Mouse (Mus musculus): ENCODE data around the gene Thbs3. TPM values are rescaled to one million over a fixed set of nuclear protein-coding genes. Genes with fewer than 3 reads are reported as not detected.
A peak's percentile ranks its signal among the peaks of the same experiment; 100 is the strongest.

The Thbs3 gene
- polyA plus RNA-seq, 1 experiment from 2014 or later = 86.2 TPM

DNA sequence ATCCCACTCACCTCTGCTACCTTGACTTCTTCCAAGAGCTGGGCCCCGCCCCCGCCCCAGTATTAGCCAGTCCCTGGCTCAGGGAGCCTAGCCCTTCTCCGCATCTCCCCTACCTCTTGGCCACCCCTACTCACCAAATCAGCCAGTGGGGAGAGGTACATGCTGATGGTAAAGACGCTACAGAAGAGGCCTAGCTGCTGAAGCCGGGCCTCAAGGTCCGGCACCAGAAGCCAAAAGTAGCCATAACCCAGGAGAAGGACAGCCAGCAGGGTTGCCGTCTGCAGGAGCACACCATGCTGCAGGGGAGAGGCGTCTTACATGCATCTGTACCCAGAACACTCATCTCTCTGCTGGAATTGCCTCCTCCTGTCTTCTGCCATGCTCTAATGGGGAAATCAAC is 53.9 kb downstream of the Thbs3 start:
- Histone ChIP-seq H3K9me3 (no peaks in the 10 kb centered on the region), H3K4me3 (replicated peaks) (no peak overlapping the region), H3K9ac (replicated peaks) (no peak overlapping the region), H3K27me3 (no peaks in the 10 kb centered on the region), H3K27ac (no peak overlapping the region), H3K4me1 (replicated peaks) (peaks cover 40% of the 10 kb centered on the region), H3K4me2 (replicated peaks) (0 out of 2 replicates have a peak overlapping the region, but pooled peaks have one; percentile 11), H3K36me3 (no peaks in the 10 kb centered on the region)
- no peak for ATAC-seq
- 46% methylated on average over 8 of the region's 8 CpGs for WGBS

DNA sequence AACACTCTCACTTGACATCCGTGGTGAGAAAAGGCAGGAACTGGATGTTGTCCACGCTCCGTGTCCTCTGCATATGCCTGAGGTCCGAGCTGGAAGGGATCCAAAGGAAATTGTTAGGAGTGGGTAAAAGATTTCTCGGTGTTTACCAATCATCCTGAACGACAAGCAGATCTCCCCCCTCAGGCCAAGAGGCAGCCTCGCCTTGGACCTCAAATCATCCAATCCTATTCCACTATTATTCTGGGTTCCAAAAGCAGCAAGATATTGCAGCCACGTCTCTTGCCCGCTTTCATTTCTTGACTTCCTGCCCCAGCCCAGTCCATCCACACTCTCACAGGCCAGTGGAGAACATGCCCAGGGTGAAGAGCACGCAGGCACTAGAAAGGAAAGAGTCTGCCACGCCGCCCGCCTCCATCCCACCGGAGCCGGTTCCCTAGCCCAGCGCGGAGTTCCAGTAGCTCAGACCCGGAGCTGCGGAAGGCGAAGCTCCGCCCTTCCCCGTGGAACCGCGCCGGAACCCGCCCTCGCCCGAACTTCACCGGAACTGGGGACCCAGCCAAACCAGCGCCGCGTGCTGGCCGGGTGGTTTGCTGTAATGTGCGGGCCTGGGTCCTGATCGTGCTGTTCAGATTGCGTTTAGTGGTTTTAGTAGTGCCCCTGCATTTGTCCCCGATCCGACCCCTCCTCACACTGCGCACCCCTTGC is 55.2 kb downstream of the Thbs3 start, which contains the start of gene Slc50a1:
TSS of gene Slc50a1 (minus strand) at position 520 of the 705 bp plus-strand sequence.
- Histone ChIP-seq H3K9ac (replicated peaks) (peak within 1 kb of the TSS; percentile 78), H3K27ac (peak within 1 kb of the TSS; percentile 63), H3K9me3 (no peaks in the 10 kb centered on the region), H3K36me3 (no peaks in the 10 kb centered on the region), H3K4me2 (replicated peaks) (peak within 1 kb of the TSS; percentile 74), H3K4me3 (replicated peaks) (peak within 1 kb of the TSS; percentile 52), H3K4me1 (replicated peaks) (peaks cover 40% of the 10 kb centered on the region), H3K27me3 (no peaks in the 10 kb centered on the region)
- peak; percentile 62 for ATAC-seq
- WGBS = 4% methylated on average over 39 of the region's 39 CpGs

DNA sequence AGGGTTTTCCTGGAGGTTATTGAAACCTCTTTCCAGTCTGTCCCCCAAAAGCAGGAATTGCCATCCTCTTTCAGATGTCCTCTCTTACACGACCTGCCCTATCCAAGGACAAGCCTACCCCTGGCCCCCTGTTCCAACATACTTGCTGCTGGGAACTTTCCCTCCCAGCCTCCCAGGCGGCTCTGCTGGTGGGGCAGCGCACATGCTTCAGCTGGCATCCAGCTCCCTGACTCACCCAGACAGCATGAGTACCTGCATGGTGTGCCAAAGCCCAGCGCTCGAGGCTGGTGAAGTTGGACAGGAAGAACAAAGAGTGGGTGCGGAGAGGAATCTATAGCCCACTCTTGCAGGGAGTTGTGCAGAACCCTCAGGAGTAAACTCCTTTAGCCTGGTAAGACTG is 55.9 kb downstream of the Thbs3 start:
- peak overlapping the region; percentile 74 for H3K4me2 ChIP-seq (replicated peaks)
- 70% methylated on average over 6 of the region's 6 CpGs for WGBS
- peak overlapping the region; percentile 78; the same call in 1 of the 2 replicates for H3K9ac ChIP-seq (replicated peaks)
- peaks cover 38% of the 10 kb centered on the region for H3K4me1 ChIP-seq (replicated peaks)
- H3K9me3 ChIP-seq = no peaks in the 10 kb centered on the region
- H3K36me3 ChIP-seq = no peaks in the 10 kb centered on the region
- no peaks in the 10 kb centered on the region for H3K27me3 ChIP-seq
- ATAC-seq = no peak
- peak overlapping the region; percentile 63; the same call in 1 of the 2 replicates for H3K27ac ChIP-seq
- H3K4me3 ChIP-seq (replicated peaks) = peak overlapping the region; percentile 52

DNA sequence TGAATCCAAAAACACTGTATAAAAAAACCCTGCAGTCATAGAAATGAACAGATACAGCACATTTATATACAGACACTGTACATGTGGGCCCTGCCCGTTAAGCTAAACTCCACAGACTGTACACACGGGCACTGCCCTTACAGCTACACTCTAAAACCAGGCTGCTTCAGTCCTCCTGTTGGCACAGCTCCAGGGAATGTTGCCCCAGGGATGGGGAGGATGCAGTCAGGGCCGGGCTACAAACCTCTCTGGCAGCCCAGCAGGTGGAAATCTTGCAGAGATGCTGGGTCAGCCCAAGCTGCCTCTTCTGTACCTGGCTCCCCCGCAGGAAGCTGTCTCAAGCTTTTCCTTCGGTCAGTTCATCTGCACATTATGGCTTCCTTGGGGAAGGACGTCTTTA is 56.8 kb downstream of the Thbs3 start:
- Histone ChIP-seq H3K36me3 (no peaks in the 10 kb centered on the region), H3K4me1 (replicated peaks) (peaks cover 34% of the 10 kb centered on the region), H3K9ac (replicated peaks) (no peak overlapping the region), H3K4me2 (replicated peaks) (no peak overlapping the region), H3K27ac (no peak overlapping the region), H3K4me3 (replicated peaks) (no peak overlapping the region), H3K9me3 (no peaks in the 10 kb centered on the region), H3K27me3 (peaks cover 7% of the 10 kb centered on the region)
- WGBS = 63% methylated on average over 6 of the region's 6 CpGs
- no peak for ATAC-seq

DNA sequence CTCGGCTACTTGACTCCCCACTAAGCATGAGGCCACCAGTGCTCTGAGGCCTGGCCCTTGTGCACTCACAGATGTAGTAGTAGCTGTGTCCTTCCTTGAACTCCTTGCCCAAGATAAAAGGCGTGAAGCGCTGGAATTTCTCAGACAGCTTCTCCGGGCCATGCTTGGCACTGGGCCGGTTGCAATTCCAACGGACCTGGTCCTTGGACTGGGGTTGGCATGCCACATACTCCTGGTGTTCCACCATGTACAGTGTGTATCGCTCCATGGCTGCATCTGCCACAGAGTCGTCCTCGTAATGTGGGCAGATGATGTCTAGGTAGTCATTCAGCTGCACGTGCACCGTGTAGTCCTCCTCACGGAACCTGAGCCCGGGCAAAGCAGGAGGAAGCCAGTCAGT is 61.1 kb downstream of the Thbs3 start:
- Histone ChIP-seq H3K4me3 (replicated peaks) (no peak overlapping the region), H3K4me1 (replicated peaks) (peaks cover 23% of the 10 kb centered on the region), H3K27me3 (peaks cover 47% of the 10 kb centered on the region), H3K9me3 (no peaks in the 10 kb centered on the region), H3K4me2 (replicated peaks) (no peak overlapping the region), H3K36me3 (no peaks in the 10 kb centered on the region), H3K27ac (no peak overlapping the region), H3K9ac (replicated peaks) (no peak overlapping the region)
- ATAC-seq = no peak
- WGBS = 91% methylated on average over 13 of the region's 13 CpGs

MicroRNAs encoded within 50 kb of the gene (microRNA counts, 519-probe panel; counts per million panel counts)
- 3,974 counts per million, percentile 74 among the panel's probes with 10 or more counts for microRNA mmu-miR-92b

Small RNA genes lying within 50 kb of the gene (microRNA-seq; reads per million reads assigned to microRNA genes)
- gene Mir92b = 8,865 reads per million, percentile 95 among the genes with 10 or more reads in this experiment

Other genes starting within 250 kb of the Thbs3 start
- gene Rusc1, start 121.9 kb upstream of the Thbs3 start, polyA plus RNA-seq (2015; fragmentation: Nextera tagmentation; extraction: Ambion mirVana) = 59.8 and 69.5 TPM in 2 replicates
- not detected in 2 replicates for gene Gm43738, start 114.1 kb upstream of the Thbs3 start, polyA plus RNA-seq (2015; fragmentation: Nextera tagmentation; extraction: Ambion mirVana)
- gene Fdps, start 113.2 kb upstream of the Thbs3 start, polyA plus RNA-seq (2015; fragmentation: Nextera tagmentation; extraction: Ambion mirVana) = 351 and 358 TPM in 2 replicates
- gene Pklr, start 79.0 kb upstream of the Thbs3 start, polyA plus RNA-seq (2015; fragmentation: Nextera tagmentation; extraction: Ambion mirVana) = 0.24 TPM in 1 of 2 replicates, not detected in the other
- 28.9 and 32.3 TPM in 2 replicates for gene Hcn3, start 55.0 kb upstream of the Thbs3 start, polyA plus RNA-seq (2015; fragmentation: Nextera tagmentation; extraction: Ambion mirVana)
- gene Clk2, start 50.4 kb upstream of the Thbs3 start, polyA plus RNA-seq (2015; fragmentation: Nextera tagmentation; extraction: Ambion mirVana) = 24.9 and 32.9 TPM in 2 replicates
- 110 and 116 TPM in 2 replicates for gene Scamp3, start 37.7 kb upstream of the Thbs3 start, polyA plus RNA-seq (2015; fragmentation: Nextera tagmentation; extraction: Ambion mirVana)
- 27.5 and 31.3 TPM in 2 replicates for gene Fam189b, start 32.0 kb upstream of the Thbs3 start, polyA plus RNA-seq (2015; fragmentation: Nextera tagmentation; extraction: Ambion mirVana)
- gene Gba, start 12.3 kb upstream of the Thbs3 start, polyA plus RNA-seq (2015; fragmentation: Nextera tagmentation; extraction: Ambion mirVana) = 43.5 and 46.7 TPM in 2 replicates
- 158 and 165 TPM in 2 replicates for gene Mtx1, start 11.9 kb downstream of the Thbs3 start, polyA plus RNA-seq (2015; fragmentation: Nextera tagmentation; extraction: Ambion mirVana)
- 3.2 and 3.4 TPM in 2 replicates for gene Muc1, start 13.9 kb downstream of the Thbs3 start, polyA plus RNA-seq (2015; fragmentation: Nextera tagmentation; extraction: Ambion mirVana)
- 205 and 209 TPM in 2 replicates for gene Krtcap2, start 30.8 kb downstream of the Thbs3 start, polyA plus RNA-seq (2015; fragmentation: Nextera tagmentation; extraction: Ambion mirVana)
- gene Trim46, start 31.1 kb downstream of the Thbs3 start, polyA plus RNA-seq (2015; fragmentation: Nextera tagmentation; extraction: Ambion mirVana) = 58.6 and 59.4 TPM in 2 replicates
- 74.6 and 75.9 TPM in 2 replicates for gene Dpm3, start 44.2 kb downstream of the Thbs3 start, polyA plus RNA-seq (2015; fragmentation: Nextera tagmentation; extraction: Ambion mirVana)
- 31.8 and 37.5 TPM in 2 replicates for gene Slc50a1, start 55.4 kb downstream of the Thbs3 start, polyA plus RNA-seq (2015; fragmentation: Nextera tagmentation; extraction: Ambion mirVana)
- gene Efna1, start 66.0 kb downstream of the Thbs3 start, polyA plus RNA-seq (2015; fragmentation: Nextera tagmentation; extraction: Ambion mirVana) = 9.7 and 10.7 TPM in 2 replicates
- 21.8 and 22.5 TPM in 2 replicates for gene Efna3, start 107.8 kb downstream of the Thbs3 start, polyA plus RNA-seq (2015; fragmentation: Nextera tagmentation; extraction: Ambion mirVana)
- gene Efna4, start 122.8 kb downstream of the Thbs3 start, polyA plus RNA-seq (2015; fragmentation: Nextera tagmentation; extraction: Ambion mirVana) = 8.8 and 11.4 TPM in 2 replicates
- 28.2 and 34.2 TPM in 2 replicates for gene Adam15, start 134.8 kb downstream of the Thbs3 start, polyA plus RNA-seq (2015; fragmentation: Nextera tagmentation; extraction: Ambion mirVana)
- 0.19 and 0.24 TPM in 2 replicates for gene Dcst2, start 146.8 kb downstream of the Thbs3 start, polyA plus RNA-seq (2015; fragmentation: Nextera tagmentation; extraction: Ambion mirVana)
- gene Dcst1, start 150.1 kb downstream of the Thbs3 start, polyA plus RNA-seq (2015; fragmentation: Nextera tagmentation; extraction: Ambion mirVana) = 0.88 and 0.93 TPM in 2 replicates
- gene Zbtb7b, start 179.6 kb downstream of the Thbs3 start, polyA plus RNA-seq (2015; fragmentation: Nextera tagmentation; extraction: Ambion mirVana) = 0.45 and 0.54 TPM in 2 replicates
- gene Lenep, start 187.6 kb downstream of the Thbs3 start, polyA plus RNA-seq (2015; fragmentation: Nextera tagmentation; extraction: Ambion mirVana) = 1.5 TPM in 1 of 2 replicates, not detected in the other
- 37.2 and 37.8 TPM in 2 replicates for gene Flad1, start 196.7 kb downstream of the Thbs3 start, polyA plus RNA-seq (2015; fragmentation: Nextera tagmentation; extraction: Ambion mirVana)
- 176 and 177 TPM in 2 replicates for gene Cks1b, start 203.2 kb downstream of the Thbs3 start, polyA plus RNA-seq (2015; fragmentation: Nextera tagmentation; extraction: Ambion mirVana)
- gene Shc1, start 203.3 kb downstream of the Thbs3 start, polyA plus RNA-seq (2015; fragmentation: Nextera tagmentation; extraction: Ambion mirVana) = 17.3 and 17.8 TPM in 2 replicates
- gene Pygo2, start 215.0 kb downstream of the Thbs3 start, polyA plus RNA-seq (2015; fragmentation: Nextera tagmentation; extraction: Ambion mirVana) = 37.4 and 43.4 TPM in 2 replicates
- 12.2 and 14.1 TPM in 2 replicates for gene Pbxip1, start 221.5 kb downstream of the Thbs3 start, polyA plus RNA-seq (2015; fragmentation: Nextera tagmentation; extraction: Ambion mirVana)
- gene Pmvk, start 239.4 kb downstream of the Thbs3 start, polyA plus RNA-seq (2015; fragmentation: Nextera tagmentation; extraction: Ambion mirVana) = 99.9 and 104 TPM in 2 replicates

Data from midbrain, embryonic 13.5 days (tissue).